Mouse (Mus musculus): ENCODE results near the gene Nr2c1.

The Nr2c1 gene

DNA sequence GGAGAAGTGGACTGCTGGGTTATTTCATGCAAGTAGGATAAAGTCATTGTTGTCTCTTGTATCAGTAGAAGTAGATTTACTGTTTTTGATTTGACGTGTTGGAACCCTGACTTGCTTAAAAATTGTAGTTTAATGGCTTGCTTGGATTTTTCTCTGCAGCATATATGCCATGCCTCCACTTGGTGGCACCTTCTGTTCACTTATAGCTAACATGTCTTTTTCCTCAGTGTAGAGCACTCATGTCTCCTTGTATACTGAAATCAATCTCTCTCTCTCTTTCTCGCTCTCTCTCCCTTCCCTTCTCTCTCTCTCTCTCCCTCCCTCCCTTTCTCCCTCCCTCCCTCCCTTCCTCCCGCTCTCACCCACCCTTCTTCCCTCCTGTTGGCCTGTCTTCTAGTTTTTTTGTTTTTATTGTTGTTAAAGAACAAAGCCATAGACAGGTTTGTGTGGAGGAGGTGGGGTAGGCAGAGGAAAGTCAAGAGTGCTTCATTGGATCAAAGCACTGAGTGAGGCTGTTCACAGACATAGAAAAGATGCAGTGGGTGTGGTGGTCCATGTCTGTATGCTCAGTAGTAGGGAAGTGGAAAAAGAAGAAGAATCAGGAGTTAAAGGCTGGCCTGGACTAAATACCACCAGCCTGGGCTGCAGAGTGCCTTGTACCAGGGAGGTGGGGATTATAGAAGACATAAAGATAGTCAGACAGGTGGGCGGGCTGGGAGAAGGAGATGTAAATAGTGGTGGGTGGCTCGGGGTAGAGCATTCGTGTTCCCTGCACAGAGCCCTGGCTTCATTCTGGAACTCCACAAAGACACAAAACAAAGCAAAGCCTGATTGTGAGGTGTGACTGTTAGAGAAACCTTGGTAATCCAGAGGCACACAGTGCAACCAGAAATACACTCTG is 63.1 kb downstream of the Nr2c1 start:
- peak; percentile 74 for ATAC-seq (ENCODE audit: low TSS enrichment)

DNA sequence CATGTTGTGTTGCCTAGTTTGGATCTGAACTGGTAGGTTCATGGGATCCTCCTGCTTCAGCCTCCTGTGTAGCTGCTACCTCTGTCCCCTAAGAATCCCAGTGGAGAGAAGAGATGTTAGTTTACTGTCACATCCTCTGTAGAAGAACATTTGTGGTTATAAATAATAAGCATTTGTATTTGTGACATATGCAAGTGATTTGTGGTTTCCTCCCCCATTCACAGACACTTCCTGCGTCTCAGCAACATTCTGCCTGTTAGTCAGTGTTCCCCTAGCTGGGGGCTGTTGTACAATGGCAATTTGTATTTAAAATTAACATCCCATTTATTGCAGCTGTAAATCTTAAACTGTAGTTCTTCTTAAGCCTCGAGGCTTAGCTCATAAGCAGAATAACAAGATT is 63.9 kb downstream of the Nr2c1 start:
- ATAC-seq (ENCODE audit: low TSS enrichment): no peak

DNA sequence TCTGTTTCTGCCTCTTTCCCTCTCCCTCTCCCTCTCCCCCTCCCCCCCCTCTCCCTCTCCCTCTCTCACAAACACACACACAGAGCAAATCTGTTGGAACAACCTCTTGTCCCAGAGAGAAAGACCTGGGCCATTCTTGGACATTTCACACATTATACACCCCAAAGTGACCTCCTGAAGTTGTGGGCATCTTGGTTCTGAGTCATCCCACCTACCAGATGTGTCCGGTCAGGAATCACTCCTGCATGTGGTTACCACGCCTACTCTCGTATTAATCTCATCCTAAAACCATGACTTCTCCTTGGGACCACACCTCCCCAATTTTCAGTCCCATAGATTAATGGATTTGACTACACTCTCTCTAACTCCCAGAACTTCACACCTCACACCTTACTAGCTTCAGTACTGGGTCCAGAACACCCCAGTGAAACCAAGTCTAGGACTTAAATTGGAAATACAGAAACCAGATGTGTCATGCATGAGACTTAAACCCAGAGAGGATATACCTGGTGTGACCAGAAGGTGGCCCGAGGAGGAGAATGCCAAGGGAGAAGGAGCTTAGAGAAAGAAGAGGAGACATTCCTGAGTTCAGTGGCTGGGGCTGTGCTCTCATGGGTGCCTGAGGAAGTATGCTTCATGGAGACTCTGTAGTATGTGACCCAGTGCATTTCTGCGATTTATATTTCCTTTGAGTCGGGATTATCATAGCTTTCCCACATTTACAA is 77.4 kb downstream of the Nr2c1 start:
- peak; percentile 69; the same call in 1 of the 2 replicates for ATAC-seq (ENCODE audit: low TSS enrichment)

DNA sequence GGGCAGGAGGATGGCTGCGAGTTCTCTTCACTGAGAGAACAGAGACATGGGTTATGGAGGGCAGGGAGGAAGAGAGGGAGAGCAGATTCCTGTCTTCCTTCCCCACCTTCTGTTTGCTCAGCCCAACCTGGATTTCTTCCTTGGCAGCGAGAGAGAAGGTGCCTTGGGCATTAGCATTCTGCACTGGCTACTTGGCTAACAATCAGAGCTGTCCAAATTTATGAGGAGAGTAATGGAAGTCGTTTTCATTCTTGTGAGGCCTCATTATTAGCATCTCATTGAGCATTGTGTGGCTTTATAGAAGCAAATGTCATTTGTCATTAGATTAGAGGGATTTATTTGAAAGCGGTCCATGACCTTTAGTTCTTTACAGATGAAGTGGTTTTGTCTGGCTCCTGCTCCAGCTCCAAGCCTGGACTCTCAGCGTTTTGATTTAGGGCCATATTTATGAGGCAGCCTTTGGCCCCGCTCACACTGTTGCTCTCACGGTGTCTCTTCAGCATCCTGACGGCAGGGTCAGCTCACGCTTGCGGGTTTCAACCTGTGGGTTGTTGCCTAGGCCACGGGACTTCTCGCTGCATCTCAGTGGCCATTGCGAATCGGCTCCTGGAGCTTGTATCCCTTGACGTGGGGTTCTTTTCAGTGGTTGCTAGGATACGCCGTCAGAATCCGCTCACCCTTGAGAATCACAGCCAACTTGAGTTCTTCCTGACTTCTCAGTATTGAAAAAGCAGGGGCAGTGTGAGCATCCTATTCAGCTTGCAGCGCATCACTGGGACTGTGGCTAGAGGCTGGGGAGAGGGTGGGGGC is 82.6 kb downstream of the Nr2c1 start:
- peak; percentile 98 for ATAC-seq (ENCODE audit: low TSS enrichment)

DNA sequence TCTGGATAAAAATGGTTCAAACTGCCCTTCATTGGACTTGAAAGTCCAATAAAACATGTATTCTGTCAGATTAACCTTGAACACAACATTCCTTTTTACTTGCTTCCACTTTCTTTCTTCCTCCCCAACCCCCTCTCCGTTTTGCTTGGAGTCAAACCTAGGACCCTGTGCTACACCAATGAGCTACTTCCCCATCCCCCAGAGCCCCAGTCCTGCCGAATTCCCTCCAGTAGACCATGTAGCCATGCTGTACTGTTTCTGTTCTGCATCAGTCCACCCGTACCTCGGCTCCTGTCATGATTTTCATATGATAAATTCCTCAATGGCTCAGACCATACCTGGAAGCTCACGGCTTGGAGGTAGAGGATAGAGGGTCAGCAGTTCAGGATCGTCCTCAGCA is 83.2 kb downstream of the Nr2c1 start:
- ATAC-seq (ENCODE audit: low TSS enrichment): no peak

DNA sequence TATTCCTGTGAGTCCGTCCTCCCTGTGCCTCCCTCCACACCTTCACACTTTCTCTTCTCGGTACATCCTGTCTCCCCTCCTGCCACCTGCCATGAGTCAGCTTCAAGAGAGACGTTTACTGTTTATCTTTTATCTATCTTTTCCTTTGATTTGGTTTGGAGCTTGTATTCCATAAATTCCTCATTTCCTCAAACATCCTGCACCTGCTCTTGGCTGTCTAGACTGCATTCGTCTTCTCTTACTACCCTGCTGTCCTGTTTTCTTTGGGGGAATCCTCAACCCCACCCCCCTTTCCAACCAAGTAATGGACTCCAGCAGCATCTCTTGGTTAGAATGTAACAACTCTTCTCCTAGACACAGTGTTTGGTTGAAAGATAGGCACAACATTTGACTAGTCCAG is 87.4 kb downstream of the Nr2c1 start:
- no peak for ATAC-seq (ENCODE audit: low TSS enrichment)

DNA sequence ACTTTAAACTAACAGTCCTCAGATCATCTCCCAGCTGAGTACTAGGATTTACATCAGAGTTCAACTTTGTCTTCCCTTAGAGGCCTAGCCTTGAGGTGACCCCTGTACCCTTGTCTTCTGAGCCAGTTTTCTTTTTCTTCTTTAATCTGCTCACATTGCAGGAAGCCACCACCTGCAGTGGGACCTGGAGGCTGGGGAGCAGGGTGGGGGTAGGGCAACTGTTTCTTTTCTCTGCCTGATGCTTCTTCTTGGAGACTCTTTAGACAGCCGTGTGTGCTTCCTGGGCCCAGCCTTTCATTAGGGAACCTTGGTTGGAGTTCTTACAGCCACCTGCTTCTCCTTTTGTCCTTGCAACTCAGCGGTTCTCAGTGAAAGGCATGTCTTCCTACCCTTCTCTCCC is 93.5 kb downstream of the Nr2c1 start:
- no peak for ATAC-seq (ENCODE audit: low TSS enrichment)

Data from frontal cortex, adult (tissue).